Mouse (Mus musculus) CH12.LX (cell line): ENCODE measurements around the gene Il11ra1.

Experiments
- CHD1 ChIP-seq: IDR thresholded peaks from 2 replicates; pipeline ENCODE4 v1.6.1; 2012; ENCODE audit warnings: low read depth, low read length, improper control_type of control experiment, inconsistent platforms
- CTCF ChIP-seq, 2 experiments: IDR thresholded peaks in 1 of 2; conservative IDR thresholded peaks in 1 of 2; 2 replicates each; pipeline ENCODE4 v1.5.1; 2011 to 2012; ENCODE audit warnings: low read depth in 2 of 2, low read length in 2 of 2, improper control_type of control experiment in 1 of 2, inconsistent platforms in 1 of 2, mild to moderate bottlenecking in 1 of 2, moderate library complexity in 1 of 2
- POLR2A ChIP-seq: IDR thresholded peaks from 2 replicates; pipeline ENCODE4 v1.6.1; 2011; ENCODE audit warnings: low read depth, mild to moderate bottlenecking, improper control_type of control experiment, low read length

DNA sequence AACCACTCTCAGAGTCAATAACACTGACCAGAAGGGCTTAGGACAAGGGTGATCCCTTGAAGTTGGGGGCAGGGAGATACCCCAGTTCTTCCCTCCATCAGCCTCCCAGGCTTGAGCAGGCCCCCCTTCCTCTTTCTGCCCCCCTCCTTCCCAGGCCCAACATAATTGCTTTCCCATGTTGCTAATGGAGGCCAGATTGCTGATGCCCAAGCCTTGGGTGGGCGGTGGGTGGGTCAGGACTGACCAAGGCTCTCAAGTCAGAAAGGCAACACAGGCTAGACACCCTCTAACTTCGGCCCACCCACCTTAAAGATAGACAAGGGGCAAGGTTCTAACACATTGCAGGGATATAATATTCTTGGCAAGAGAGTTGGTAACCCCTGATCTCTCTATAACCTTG lies 44.3 kb upstream of the Il11ra1 start:
- TF ChIP-seq CHD1 (no peak), POLR2A (no peak), CTCF (conservative IDR thresholded peaks at IDR 0.05 in 1 of 2, IDR thresholded peaks at IDR 0.05 in 1 of 2; ENCODE audit: low read depth in 2 of 2, low read length in 2 of 2) (no peak)
